Mouse (Mus musculus) erythroblast, adult 5-6 weeks (primary cell): Measurements from ENCODE around the gene Tcl1. TPM values are rescaled to one million over a fixed set of nuclear protein-coding genes. Genes with fewer than 3 reads are reported as not detected.
"Not testable (repeated sequence)": the region's sequence is repeated elsewhere in the genome, so short reads cannot be mapped to it uniquely, and the experiment has no call there.

Experiments used
- ATAC-seq: replicated peaks from 2 replicates; pipeline ENCODE4 v1.8.0; 2016; ENCODE audit warnings: moderate number of reproducible peaks, mild to moderate bottlenecking, moderate TSS enrichment, inconsistent platforms; ENCODE audit not compliant: poor library complexity, low FRiP score, severe bottlenecking
- total RNA-seq, 2 experiments: library from RNA; stranded (forward) in 1 of 2; stranded (reverse) in 1 of 2; fragments of 150-400 nt in 1 of 2; fragments of 200-764, 138-1000 nt in 1 of 2; gene quantifications; 2 replicates each; pipeline versions ENCODE4 v1.2.3 to v1.2.4; 2015 to 2017; ENCODE audit warnings: low replicate concordance in 2 of 2

Gene Tcl1
- not detected in 2 replicates for total RNA-seq (2015; ENCODE audit: low replicate concordance)
- not detected in 2 replicates for total RNA-seq (2017; ENCODE audit: low replicate concordance)

DNA sequence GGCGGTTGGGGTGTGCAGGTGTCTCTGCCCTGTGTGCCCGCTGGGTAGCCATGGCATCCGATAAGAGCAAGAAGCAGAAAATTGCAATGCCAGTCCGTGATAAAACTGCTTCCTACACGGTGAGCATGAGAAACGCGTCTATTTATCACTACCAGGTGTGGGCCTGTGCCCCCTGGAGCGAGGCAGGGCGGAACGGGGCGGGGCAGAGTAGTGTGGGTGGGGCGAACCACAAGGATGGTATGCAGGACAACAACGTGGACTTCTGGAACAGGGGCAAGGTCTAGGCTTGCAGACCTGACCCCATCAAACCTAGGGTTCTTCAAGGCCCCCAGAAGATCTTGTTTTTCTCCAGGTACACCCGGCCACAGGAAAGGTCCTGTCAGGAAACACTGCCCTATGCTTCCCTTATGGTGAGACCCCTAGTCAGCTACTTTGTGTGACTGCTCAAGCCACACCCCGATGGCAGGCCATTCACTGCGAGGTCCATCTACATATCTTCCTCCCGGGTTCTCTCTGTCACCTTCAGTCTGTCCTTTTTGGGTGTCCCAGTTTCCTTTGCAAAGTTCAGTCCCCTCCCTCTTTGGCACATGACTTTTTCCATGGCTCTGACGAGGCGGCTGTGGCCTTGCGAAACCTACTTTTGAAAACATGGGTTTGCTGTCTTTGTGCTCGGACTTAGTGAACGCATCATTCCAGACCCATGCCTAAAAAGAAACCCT is at the start of gene Tcl1:
Gene Tcl1, minus strand, starts transcription at position 193 of the 719 bp plus-strand sequence.
- ATAC-seq, result no peak

DNA sequence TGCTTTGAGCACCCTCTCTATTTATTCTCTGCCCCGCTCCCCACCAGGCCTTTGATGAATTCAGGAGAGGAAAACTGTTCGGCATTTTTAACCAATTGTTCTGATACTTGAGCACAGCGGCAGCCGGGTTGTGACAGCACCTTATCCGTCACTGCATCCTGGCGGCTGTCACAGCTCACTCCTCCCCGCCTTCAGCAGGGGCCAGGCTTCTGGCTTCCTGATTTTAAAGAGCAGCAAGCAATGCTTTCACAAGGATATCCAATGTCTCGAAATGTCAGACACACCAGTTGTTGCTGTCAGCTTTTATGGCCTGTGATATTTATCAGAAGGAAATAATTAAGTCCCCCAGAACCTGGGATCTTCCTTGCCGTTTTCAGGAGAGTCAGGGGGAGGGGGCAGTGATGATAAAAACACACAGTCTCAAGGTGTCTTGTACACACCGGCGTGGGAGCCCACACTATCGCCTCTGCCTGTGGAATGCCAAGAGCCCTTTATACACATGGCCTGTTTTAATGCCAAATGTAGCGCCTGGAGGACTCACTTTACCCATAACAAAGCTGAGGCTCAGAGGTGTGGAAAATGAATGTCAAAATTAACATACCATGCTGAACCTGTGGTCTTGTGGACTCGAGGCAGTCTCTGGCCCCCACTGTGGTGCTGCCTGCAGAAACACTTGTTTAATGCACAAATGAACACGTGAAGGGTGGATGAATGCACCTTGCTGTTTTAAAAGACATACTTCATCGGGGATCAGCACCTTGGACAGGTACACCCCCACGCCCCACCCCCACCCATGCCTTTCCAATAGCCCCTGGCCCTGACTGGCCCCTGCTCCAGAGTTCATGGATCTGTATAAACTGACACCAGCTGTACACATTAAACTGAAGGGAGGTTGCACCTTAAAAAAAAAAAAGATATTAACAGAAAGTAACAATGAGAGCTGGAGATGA is 48.7 kb upstream of the Tcl1 start:
- ATAC-seq, result no peak

DNA sequence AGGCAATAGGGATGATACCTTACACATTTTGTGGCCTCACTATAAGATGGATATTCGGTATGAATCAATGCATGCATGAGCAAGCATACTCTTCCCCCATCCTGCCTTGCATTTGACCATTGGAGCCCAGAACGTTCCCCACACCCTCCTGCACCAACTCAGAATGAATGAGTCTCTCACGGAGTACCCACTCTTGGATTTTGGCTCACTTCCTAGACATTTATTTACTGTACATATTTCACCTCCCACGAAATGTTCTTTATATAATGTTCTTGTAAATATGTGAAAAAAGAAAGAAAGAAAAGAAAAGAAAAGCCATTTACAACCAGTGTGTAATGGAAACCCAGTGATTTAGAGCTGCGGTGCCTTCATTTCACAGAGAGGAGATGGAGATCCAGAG is 44.5 kb upstream of the Tcl1 start:
- ATAC-seq, result no peak

DNA sequence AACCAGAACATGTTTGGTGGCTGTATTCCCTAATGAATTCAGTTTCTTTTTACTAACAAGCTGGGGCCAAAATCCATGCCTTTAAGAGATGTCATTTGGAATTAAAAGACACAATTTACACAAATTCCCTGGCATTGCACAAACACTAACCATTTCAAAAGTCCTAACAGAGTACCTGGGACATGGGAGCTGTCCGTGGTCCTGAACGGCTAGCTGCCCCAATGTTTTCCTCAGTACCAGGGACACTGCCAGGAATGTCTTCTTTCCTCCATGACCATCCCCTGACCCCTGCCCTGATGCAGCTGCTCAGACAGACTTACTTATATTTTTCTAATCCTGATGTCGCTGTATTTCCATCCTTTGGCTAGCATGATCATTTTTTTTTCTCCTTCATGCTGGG is 43.5 kb upstream of the Tcl1 start:
- ATAC-seq, result no peak

DNA sequence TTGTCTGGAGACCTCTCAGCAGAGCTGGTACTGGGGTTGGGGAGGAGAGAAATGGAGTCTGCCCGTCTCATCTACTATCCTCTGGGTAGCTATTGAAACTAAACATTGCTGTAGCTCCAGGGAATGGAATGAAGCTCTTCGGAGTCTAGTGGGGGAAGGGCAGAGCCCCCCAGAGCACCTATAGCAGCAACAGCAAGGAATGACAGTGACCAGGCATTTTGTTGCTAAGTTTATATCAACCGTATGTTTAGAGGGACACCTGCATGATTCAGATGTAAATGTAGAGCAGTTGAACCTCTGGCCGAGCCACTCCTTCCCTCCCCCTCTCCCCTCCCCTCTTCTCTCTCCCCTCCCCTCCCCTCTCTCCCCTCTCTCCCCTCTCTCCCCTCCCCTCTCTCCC is 36.6 kb upstream of the Tcl1 start:
- no peak for ATAC-seq

DNA sequence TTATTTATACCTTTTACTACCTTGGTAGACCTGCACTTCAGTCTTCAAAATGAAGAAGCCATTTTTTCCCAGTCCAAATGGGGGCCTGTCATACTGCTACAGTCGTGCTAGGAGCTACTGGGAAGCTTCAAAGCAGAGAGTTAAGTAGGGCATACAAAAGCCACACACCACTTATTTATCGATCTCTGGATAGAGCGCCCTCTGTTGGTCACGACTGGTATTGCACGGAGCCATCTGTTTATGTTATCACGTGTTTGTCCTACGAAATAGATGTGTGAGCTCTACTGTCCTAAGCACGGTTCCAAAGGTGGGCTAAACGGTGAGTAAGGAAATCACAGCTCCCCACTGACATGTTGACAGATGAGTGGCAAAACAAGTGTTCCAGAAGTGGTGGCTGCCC is 36.2 kb upstream of the Tcl1 start:
- no peak for ATAC-seq

DNA sequence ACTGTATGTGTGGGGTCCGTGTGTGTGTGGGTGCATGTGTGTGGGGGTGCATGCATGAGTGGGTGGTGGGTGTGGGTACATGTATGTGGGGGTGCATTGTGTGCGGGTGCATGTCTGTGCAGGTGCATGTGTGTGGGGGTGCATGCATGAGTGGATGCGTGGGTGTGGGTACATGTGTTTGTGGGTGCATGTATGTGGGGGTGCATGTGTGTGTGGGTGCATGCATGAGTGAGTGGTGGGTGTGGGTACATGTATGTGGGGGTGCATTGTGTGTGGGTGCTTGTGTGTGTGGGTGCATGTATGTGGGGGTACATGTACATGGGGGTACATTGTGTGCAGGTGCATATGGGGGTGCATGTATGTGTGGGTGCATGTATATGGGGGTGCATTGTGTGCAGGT is 31.2 kb upstream of the Tcl1 start:
- ATAC-seq, result no peak

DNA sequence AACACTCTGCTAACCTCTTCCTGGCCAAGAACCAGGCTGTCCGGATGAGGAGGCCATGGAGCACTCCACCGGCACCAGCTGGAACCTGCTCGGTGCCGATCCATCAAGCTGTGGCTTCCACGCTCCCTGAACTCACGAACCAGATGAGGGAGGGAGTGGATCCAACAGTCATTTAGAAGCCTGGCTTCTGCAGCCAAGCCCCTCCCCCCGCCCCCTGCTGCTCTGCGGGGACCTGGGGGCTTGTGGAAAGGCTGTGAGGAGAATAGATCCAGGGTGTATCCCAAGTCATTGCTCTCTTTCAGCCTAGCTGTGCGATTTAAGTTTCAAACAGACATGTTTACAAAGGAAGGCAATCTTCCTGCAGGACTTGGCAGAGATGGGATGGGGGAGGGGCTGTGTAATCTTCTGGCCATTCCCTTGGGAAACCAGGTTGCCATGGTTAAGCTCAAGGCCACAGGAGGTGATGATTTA is 26.2 kb upstream of the Tcl1 start:
- no peak for ATAC-seq

DNA sequence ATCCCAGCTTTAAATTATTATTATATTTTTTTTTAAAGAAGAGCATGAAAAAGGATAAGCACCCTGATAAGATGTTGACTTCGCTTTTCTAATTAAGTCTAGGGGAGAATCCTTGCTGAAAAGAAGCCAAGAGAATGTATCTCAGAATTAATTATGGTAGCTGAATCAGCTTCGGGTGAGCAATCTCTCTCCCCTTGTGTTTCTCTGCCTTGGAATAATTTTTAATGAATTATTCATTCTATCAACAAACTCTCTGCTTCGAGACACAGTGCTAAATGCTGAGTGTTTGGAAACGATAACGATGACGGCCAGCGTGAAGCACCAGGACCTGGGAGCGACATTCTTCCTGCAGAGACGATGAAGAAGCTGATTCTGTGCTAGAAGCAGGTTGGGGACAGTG is 16.5 kb upstream of the Tcl1 start:
- ATAC-seq, result no peak

DNA sequence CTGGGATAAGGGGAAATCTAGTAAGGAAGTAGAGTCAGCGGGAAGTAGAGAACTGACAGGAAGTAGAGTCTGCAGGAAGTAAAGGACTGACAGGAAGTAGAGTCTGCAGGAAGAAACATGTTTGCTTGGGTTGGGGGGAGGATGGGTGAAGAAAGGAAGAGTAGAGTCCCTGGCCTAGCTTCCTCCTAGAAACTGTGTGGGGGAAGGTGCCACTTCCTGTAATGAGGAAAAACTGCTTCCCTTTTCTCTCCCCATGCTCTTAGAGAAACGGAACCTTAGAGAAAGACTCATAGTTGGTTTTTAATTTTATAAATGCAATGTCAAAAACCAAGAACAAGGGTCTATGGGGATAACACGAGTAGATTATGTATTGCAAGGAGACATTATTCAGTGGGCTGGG is 12.5 kb upstream of the Tcl1 start:
- no peak for ATAC-seq

DNA sequence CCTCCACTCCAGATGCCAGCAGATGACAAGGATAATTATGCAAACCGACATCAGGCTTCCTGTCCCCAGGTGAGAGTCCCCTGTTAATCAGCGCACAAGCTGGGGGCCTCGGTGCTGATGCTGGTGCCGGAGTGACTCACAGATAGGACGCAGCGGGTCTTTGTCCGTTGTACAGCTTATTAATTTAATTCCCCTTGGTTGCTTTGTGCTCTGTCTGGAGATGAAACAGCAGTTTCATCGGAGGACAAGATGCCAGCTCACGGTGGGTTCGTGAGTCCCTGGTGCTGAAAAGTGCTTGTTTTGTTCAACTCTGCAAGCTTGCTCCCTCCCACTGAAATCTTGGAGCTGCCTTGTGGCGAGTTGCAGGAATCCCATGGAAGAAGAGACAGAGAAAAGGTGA is 11.8 kb upstream of the Tcl1 start:
- no peak for ATAC-seq

DNA sequence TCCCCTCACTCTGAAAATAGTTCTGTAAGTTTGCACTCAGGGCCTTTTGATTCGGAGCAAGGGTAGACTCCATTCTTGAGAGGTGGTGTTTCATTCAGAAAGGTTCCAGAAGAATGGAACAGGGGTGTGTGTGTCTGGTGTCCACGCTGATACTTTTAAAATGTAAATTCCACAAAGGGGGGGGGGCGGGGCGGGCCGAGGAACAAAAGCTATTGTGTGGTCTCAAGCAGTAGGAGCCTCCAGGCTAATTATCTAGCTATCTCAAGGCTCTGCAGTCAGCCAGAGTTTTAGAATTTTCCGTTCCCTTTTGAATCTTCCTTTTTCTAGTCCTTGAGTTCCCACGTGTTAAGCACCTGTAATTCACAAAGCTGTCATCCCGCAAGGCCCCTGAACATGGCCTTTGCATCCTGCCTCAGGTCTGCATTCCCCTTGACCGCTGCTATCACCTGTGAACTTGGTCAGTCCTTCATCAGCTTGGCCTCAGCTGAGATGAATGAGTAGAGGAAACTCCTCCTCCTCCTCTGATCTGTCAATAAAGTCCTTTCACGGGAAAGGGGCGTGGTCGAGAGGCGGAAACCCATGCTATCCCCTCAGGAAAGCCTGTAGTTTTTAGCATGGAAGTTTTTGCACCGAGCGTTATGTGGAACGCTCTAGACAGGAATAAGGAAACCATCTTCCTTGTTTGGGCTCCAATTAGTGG is 2.2 kb upstream of the Tcl1 start:
- no peak for ATAC-seq

DNA sequence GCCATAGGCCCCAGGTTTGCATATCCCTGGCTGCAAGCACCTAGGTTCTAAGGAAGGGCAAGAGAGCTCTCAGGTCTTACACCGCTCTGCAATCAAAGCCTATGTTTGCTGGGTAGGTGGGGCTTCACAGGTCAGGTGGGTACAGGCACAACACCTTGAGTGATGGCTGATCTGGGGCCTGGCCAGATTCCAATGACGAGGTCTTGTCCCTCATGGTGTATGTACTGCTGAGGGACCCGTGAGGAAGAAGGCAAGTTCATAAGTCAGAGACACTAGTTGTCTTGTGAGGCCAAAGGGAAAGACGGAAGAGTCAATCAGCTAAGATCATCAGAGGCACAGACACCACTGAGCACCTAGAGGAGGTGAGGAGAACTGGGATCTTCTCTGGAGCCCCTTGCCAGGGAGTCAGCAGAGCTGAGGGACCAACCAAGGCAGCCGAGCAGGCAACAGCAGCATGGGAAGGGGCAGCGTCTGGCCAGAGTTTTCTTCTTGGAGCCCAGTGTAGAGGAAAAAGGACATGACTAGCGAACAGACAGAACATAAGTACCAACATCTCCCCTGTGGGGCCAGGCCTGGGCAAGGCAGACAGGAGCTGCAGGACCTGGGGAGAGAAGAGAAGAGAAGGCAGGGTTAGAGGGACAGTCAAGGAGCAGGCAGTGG is 5.4 kb downstream of the Tcl1 start:
- ATAC-seq, result no peak

DNA sequence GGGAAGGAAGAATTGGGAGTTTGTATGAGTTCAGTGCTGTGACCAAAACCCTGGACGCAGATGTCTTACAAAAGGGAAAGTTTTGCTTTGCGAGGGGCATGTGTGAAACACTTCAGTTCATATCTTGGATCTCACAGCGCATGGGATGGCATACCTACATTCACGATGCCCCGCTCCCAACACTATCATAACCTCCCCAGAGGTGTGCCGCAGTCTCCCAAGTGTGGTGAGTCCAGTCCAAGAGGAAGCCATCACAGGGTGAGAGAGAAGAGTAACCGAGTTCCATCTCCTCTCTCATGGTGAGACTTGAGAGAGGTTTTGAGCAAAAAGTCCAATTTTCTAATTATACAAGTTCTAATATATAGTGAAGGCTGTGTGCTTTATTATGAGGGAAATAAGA is 13.4 kb downstream of the Tcl1 start:
- ATAC-seq, result no peak

DNA sequence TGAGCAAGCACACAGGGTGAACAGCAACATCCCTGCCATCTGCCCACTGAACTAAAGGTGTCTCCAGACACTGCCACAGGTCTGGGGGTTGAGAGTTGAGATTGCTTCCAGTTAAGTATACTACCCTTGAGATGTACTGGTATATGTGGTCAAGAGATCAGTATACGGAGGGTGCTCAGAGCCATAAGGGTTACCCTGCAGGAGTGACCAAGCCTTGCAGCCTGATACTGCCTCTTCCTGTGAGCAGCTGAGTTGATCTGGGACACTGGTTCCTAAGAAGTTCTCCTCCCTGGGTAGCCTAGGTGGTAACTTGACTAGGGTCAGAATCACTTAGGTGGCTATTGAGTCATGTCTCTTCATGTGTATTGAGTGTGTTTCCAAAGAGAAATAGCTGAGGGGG is 14.2 kb downstream of the Tcl1 start:
- no peak for ATAC-seq

DNA sequence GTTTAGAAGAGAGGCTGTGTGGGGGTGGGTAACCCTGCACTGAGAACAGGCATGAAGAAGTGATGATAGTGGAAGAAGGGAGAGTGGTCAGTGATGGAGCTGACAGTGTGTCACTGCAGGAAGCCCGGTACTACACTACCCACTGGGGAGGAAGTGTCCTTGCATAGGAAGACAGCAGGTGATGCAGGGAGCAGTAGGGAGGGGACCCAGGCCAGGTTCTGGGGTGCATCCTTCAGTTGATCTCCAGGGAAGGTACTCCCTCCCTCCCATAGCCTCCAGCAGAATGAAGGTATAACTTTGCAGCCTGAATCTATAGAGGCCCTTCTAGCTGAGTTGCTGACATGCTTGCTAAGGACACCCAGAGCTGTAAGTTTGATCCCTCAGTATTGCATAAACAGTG is 15.5 kb downstream of the Tcl1 start:
- no peak for ATAC-seq

DNA sequence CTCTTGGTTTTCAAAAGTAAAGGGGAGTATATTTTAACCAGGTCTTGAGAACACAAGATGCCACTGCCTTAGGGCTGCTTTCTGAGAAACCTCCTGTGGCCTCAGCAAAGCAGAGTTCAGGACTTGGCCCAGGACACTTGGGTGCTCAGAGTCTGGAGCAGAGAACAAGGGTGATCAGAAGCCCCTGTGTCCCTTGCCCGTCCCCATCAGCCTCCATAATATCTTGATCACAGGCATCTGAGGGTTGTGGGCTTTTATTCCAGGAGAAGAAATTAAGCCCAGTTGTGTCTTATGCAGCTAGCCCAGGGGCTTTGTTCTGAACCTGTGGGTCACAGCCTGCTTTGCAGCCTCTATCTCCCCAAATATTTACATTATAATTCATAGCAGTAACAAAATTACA is 20.9 kb downstream of the Tcl1 start, which contains the start of gene Tcl1b4:
Gene Tcl1b4, plus strand, starts transcription at position 301 of the 400 bp plus-strand sequence.
- ATAC-seq, result not testable (repeated sequence)

DNA sequence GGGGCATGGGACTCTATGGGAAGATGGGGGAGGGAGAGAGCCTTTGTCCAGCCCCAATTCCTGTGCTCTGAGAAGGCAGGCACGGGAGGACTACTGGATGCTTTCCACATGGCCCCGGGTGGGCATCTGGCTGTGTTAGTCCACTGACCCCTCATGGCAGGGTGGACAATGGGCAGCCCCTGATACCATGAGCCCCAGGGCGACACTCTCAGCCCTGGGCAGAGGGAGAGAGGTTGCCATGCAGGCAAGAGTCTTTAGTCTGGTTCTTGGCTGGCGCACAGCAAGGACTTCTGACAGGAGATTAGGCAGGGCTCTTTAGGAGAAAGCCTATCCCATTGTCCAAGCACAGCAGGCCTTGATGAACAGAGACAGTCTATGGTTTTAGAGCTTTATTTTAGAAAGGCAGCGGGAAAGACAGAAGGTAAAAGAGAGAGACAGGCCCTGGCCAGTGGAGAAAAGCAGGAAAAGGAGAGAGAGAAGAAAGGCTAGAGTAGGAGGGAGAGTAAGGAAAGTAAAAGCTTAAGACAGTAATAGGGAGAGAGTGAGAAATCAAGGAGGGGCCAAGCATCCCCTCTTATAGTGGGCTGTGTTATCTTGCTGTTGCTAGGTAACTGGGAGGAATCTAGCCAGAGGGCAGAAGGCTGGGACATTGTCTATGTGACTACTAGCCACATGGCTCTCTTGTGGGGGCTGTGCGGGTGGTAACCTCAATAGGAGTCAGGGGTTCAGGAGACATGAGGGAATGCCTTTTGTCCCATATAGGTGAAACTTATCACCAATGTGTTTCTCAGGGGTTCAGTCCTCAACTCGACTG is 22.7 kb downstream of the Tcl1 start:
- ATAC-seq, result not testable (repeated sequence)

DNA sequence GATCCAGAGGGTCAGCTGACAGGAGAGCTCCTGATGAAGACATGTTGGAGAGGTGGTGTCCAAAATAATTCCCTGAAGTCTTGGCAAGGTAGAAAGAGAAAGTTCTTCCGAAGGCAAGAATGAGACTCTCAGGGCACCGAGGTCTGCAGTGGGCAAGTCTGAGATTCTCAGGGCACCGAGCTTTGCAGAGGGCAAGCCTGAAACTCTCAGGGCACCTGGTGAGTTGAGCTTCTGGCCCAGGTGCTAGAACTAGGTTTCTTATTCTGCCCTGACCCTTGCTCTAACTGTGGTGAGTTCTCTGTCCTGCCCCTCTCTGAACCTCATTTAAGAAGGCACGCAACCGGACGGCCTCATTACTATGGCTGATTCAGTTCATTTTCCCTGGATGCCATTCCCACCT is 31.9 kb downstream of the Tcl1 start, which contains the start of gene Tcl1b3:
Gene Tcl1b3, plus strand, starts transcription at position 301 of the 400 bp plus-strand sequence.
- not testable (repeated sequence) for ATAC-seq
